Mouse (Mus musculus) urinary bladder, postnatal 4 days (tissue): ENCODE measurements around the gene Mdn1.
A peak's percentile ranks its signal among the peaks of the same experiment; 100 is the strongest.

ENCODE experiments used
- DNase-seq, 2 experiments: peaks; one replicate each; pipeline ENCODE4 v3.0.0; 2021 to 2022; ENCODE audit warnings: low spot score in 2 of 2

The Mdn1 gene

GRCm38 (mm10) chr4:32656918-32657662, at the start of gene Mdn1:
TSS of gene Mdn1 (plus strand) at chr4:32657119.
- peak; percentile 90 to 94 for DNase-seq

GRCm38 (mm10) chr4:32615034-32615881, 41.7 kb upstream of the Mdn1 start, which contains the start of gene Casp8ap2:
TSS of gene Casp8ap2 (plus strand) at chr4:32615451.
- peak; percentile 98 for DNase-seq

GRCm38 (mm10) chr4:32621637-32622036, 35.3 kb upstream of the Mdn1 start:
- no peak for DNase-seq

GRCm38 (mm10) chr4:32651669-32652068, 5.2 kb upstream of the Mdn1 start:
- DNase-seq, result no peak

GRCm38 (mm10) chr4:32656146-32656904, 594 bp upstream of the Mdn1 start:
- DNase-seq, result no peak

- no peak for DNase-seq
Observed at GRCm38 (mm10) chr4:32665843-32666242, 8.9 kb downstream of the Mdn1 start.

GRCm38 (mm10) chr4:32668291-32668690, 11.4 kb downstream of the Mdn1 start:
- no peak for DNase-seq

GRCm38 (mm10) chr4:32669825-32670224, 12.9 kb downstream of the Mdn1 start:
- no peak for DNase-seq

GRCm38 (mm10) chr4:32674025-32674424, 17.1 kb downstream of the Mdn1 start:
- DNase-seq, result no peak

- no peak for DNase-seq
Observed at GRCm38 (mm10) chr4:32677471-32677870, 20.6 kb downstream of the Mdn1 start.

- no peak for DNase-seq
Observed at GRCm38 (mm10) chr4:32680843-32681242, 23.9 kb downstream of the Mdn1 start.

GRCm38 (mm10) chr4:32682471-32682870, 25.6 kb downstream of the Mdn1 start:
- DNase-seq, result no peak

- no peak for DNase-seq
Observed at GRCm38 (mm10) chr4:32683061-32683582, 26.2 kb downstream of the Mdn1 start.

GRCm38 (mm10) chr4:32717733-32718132, 60.8 kb downstream of the Mdn1 start:
- no peak for DNase-seq

GRCm38 (mm10) chr4:32745394-32745793, 88.5 kb downstream of the Mdn1 start:
- DNase-seq, result no peak

- DNase-seq, result no peak
Observed at GRCm38 (mm10) chr4:32748396-32748795, 91.5 kb downstream of the Mdn1 start.

GRCm38 (mm10) chr4:32750711-32751110, 93.8 kb downstream of the Mdn1 start:
- no peak for DNase-seq

GRCm38 (mm10) chr4:32757430-32757829, 100.5 kb downstream of the Mdn1 start:
- no peak for DNase-seq

GRCm38 (mm10) chr4:32767471-32767870, 110.6 kb downstream of the Mdn1 start:
- DNase-seq, result no peak

- no peak for DNase-seq
Observed at GRCm38 (mm10) chr4:32768046-32768445, 111.1 kb downstream of the Mdn1 start.

- no peak for DNase-seq
Observed at GRCm38 (mm10) chr4:32770284-32770810, 113.4 kb downstream of the Mdn1 start.

GRCm38 (mm10) chr4:32779996-32780395, 123.1 kb downstream of the Mdn1 start:
- no peak for DNase-seq
